Mouse (Mus musculus): ENCODE results near the gene Kif17. TPM values are rescaled to one million over a fixed set of nuclear protein-coding genes. Genes with fewer than 3 reads are reported as not detected.

Kif17 gene
- polyA plus RNA-seq, 1 experiment: 1.4 TPM

- Histone ChIP-seq H3K4me3 (replicated peaks) (no peak overlapping the region), H3K9me3 (0 out of 2 replicates have a peak, but pooled peaks cover 2% of the 10 kb centered on the region), H3K36me3 (replicated peaks; ENCODE audit: low read length) (no peaks in the 10 kb centered on the region), H3K27me3 (replicated peaks) (peaks cover 59% of the 10 kb centered on the region), H3K4me1 (peaks cover 31% of the 10 kb centered on the region)
- no peak for TF ChIP-seq FLI1 (IDR thresholded peaks at IDR 0.05; ENCODE audit: low read length)
- no peak for TF ChIP-seq GATA1 (IDR thresholded peaks at IDR 0.05; ENCODE audit: borderline replicate concordance, low read length)
Observed at GRCm38 (mm10) chr4:138344891-138345545, 94.8 kb downstream of the Kif17 start.

- H3K4me1 ChIP-seq: peaks cover 21% of the 10 kb centered on the region
- TF ChIP-seq GATA1 (IDR thresholded peaks at IDR 0.05; ENCODE audit: borderline replicate concordance, low read length): no peak
- no peak for TF ChIP-seq FLI1 (IDR thresholded peaks at IDR 0.05; ENCODE audit: low read length)
- H3K9me3 ChIP-seq: peaks cover 19% of the 10 kb centered on the region
- H3K27me3 ChIP-seq (replicated peaks): peaks cover 54% of the 10 kb centered on the region
- peaks cover 3% of the 10 kb centered on the region for H3K36me3 ChIP-seq (replicated peaks; ENCODE audit: low read length)
- no peak overlapping the region for H3K4me3 ChIP-seq (replicated peaks)
Observed at GRCm38 (mm10) chr4:138347280-138347679, 97.0 kb downstream of the Kif17 start.

- peaks cover 47% of the 10 kb centered on the region for H3K27me3 ChIP-seq (replicated peaks)
- H3K4me3 ChIP-seq (replicated peaks): no peak overlapping the region
- H3K9me3 ChIP-seq: peaks cover 19% of the 10 kb centered on the region
- peaks cover 3% of the 10 kb centered on the region for H3K36me3 ChIP-seq (replicated peaks; ENCODE audit: low read length)
- TF ChIP-seq FLI1 (IDR thresholded peaks at IDR 0.05; ENCODE audit: low read length): no peak
- no peak for TF ChIP-seq GATA1 (IDR thresholded peaks at IDR 0.05; ENCODE audit: borderline replicate concordance, low read length)
- H3K4me1 ChIP-seq: peaks cover 11% of the 10 kb centered on the region
Observed at GRCm38 (mm10) chr4:138348716-138349115, 98.5 kb downstream of the Kif17 start.

Other genes starting within 250 kb of the Kif17 start
- gene Hp1bp3, start 34.1 kb upstream of the Kif17 start, polyA plus RNA-seq (2012; ENCODE audit: insufficient read depth, low replicate concordance): 14.0 and 53.0 TPM in 2 replicates
- gene Sh2d5, start within 50 bp of the Kif17 start, polyA plus RNA-seq (2012; ENCODE audit: insufficient read depth, low replicate concordance): 11.4 and 15.9 TPM in 2 replicates
- gene Ddost, start 54.3 kb downstream of the Kif17 start, polyA plus RNA-seq (2012; ENCODE audit: insufficient read depth, low replicate concordance): 151 and 161 TPM in 2 replicates
- 11.2 and 33.2 TPM in 2 replicates for gene Pink1, start 75.9 kb downstream of the Kif17 start, polyA plus RNA-seq (2012; ENCODE audit: insufficient read depth, low replicate concordance)
- 11.2 and 14.9 TPM in 2 replicates for gene Cda, start 117.6 kb downstream of the Kif17 start, polyA plus RNA-seq (2012; ENCODE audit: insufficient read depth, low replicate concordance)
- not detected in 2 replicates for gene Fam43b, start 146.1 kb downstream of the Kif17 start, polyA plus RNA-seq (2012; ENCODE audit: insufficient read depth, low replicate concordance)
- 3.4 and 21.8 TPM in 2 replicates for gene Mul1, start 184.2 kb downstream of the Kif17 start, polyA plus RNA-seq (2012; ENCODE audit: insufficient read depth, low replicate concordance)
- gene Camk2n1, start 203.9 kb downstream of the Kif17 start, polyA plus RNA-seq (2012; ENCODE audit: insufficient read depth, low replicate concordance): 0.13 and 1.2 TPM in 2 replicates

All from megakaryocyte, embryonic 14.5 days (primary cell).